ENCODE assay signal across 25 mouse cellular contexts in genomic region chr19:36857851-36858250, GRCm38 (mm10). TPM values are rescaled to one million over a fixed set of nuclear protein-coding genes. Genes with fewer than 3 reads are reported as not detected.
A peak's percentile ranks its signal among the peaks of the same experiment; 100 is the strongest.
DNase-seq lines count a peak whose midpoint lies in the region; ATAC-seq lines count a peak whose summit lies in the region.
"Had no signal": no experiment of that assay in that cellular context is flagged by ENCODE, and none has a peak within 500 bp of the region (broad histone marks: within the 10 kb centered on the region; RNA-seq: fewer than 3 reads in every experiment).

No protein-coding gene starts in this region.

- H3K9ac ChIP-seq in liver, embryonic 11.5 days (ENCODE audit: low read depth, low read length), result no peak overlapping the region
- H3K9ac ChIP-seq: embryonic facial prominence, embryonic 12.5 days; embryonic facial prominence, embryonic 15.5 days; forebrain, postnatal 0 days; hindbrain, embryonic 12.5 days; hindbrain, embryonic 15.5 days had no signal

- DNase-seq in R1 (ENCODE audit: low read depth, low spot score), result peak; percentile 15
- peak; percentile 71 for DNase-seq in adrenal gland, adult 2 months
- peak; percentile 65 for DNase-seq in adrenal gland, postnatal 14 days
- no peak for DNase-seq in liver, embryonic 11.5 days (ENCODE audit: low spot score)
- no peak for DNase-seq in yolk sac, embryonic 10.5 days (ENCODE audit: low spot score)
- DNase-seq in left cerebral cortex, postnatal 25 days (ENCODE audit: low spot score in 2 of 2), result no peak
- DNase-seq: B cell, adult 2 months; cerebellum, adult 11 months; cerebellum, adult 2 months; cerebellum, adult 9-11 months; cerebellum, postnatal 25 days; forebrain, postnatal 0 days; gastrocnemius, adult 2 months; gastrocnemius, postnatal 14 days; kidney, adult 2 months had no signal

- no peaks in the 10 kb centered on the region for H3K9me3 ChIP-seq in liver, embryonic 11.5 days (ENCODE audit: control insufficient read depth, low read length)
- H3K9me3 ChIP-seq: embryonic facial prominence, embryonic 12.5 days; embryonic facial prominence, embryonic 15.5 days; G1E; hindbrain, embryonic 12.5 days; hindbrain, embryonic 15.5 days had no signal

- no peak overlapping the region for H3K27ac ChIP-seq in liver, embryonic 11.5 days (ENCODE audit: low read depth, low read length)
- H3K27ac ChIP-seq: embryonic facial prominence, embryonic 12.5 days; embryonic facial prominence, embryonic 15.5 days; gastrocnemius, adult 2 months; hindbrain, embryonic 12.5 days; hindbrain, embryonic 15.5 days had no signal

- no peak overlapping the region for H3K4me3 ChIP-seq in liver, embryonic 11.5 days (ENCODE audit: low read depth, low read length)
- H3K4me3 ChIP-seq: embryonic facial prominence, embryonic 12.5 days; embryonic facial prominence, embryonic 15.5 days; gastrocnemius, adult 2 months; hindbrain, embryonic 12.5 days; hindbrain, embryonic 15.5 days had no signal

- no peak for ATAC-seq in liver, embryonic 11.5 days (replicated peaks; ENCODE audit: low FRiP score)
- ATAC-seq: forebrain, embryonic 14.5 days; forebrain, postnatal 0 days; intestine, postnatal 0 days; Patski had no signal

- no peaks in the 10 kb centered on the region for H3K4me1 ChIP-seq in liver, embryonic 11.5 days (replicated peaks; ENCODE audit: control insufficient read depth, insufficient read depth, low read length)
- H3K4me1 ChIP-seq: embryonic facial prominence, embryonic 12.5 days; embryonic facial prominence, embryonic 15.5 days; hindbrain, embryonic 12.5 days; hindbrain, embryonic 15.5 days had no signal

- peaks cover 40% of the 10 kb centered on the region for H3K36me3 ChIP-seq in liver, embryonic 11.5 days (ENCODE audit: control insufficient read depth, insufficient read depth, low read length)

- WGBS in liver, embryonic 11.5 days, result 92% methylated on average over 9 of the region's 9 CpGs

- no peak overlapping the region for H3K4me2 ChIP-seq in liver, embryonic 11.5 days
- H3K4me2 ChIP-seq: embryonic facial prominence, embryonic 12.5 days; embryonic facial prominence, embryonic 15.5 days; heart, embryonic 11.5 days; hindbrain, embryonic 12.5 days; hindbrain, embryonic 15.5 days had no signal

- intact Hi-C loops in left cerebral cortex, postnatal 25 days (cut with DNase I), result no loop called here

- H3K27me3 ChIP-seq in liver, embryonic 11.5 days (replicated peaks; ENCODE audit: control insufficient read depth, insufficient read depth, low read length), result no peaks in the 10 kb centered on the region
- H3K27me3 ChIP-seq: CH12.LX; embryonic facial prominence, embryonic 12.5 days; embryonic facial prominence, embryonic 15.5 days; hindbrain, embryonic 12.5 days; hindbrain, embryonic 15.5 days; Patski had no signal

RNA-seq across cellular contexts. Expression of gene Tnks2, which starts 23.8 kb away (rescaled TPM):
- total RNA-seq in adrenal gland, adult 2 months (2021), result 10 to 100 TPM; 86.4 to 99.1 TPM
- polyA plus RNA-seq in adrenal gland, adult 2 months (2012; rRNA removed), result 14.6 and 17.4 TPM in 2 replicates
- 111 and 124 TPM in 2 replicates for total RNA-seq in adrenal gland, postnatal 14 days (2021)
- 53.5 and 53.9 TPM in 2 replicates for polyA plus RNA-seq in liver, embryonic 11.5 days (2014; fragmentation: Nextera tagmentation; extraction: Ambion mirVana)
- 100 to 1,000 TPM; 121 to 130 TPM for total RNA-seq in left cerebral cortex, postnatal 25 days (2021)

Comparison
In these comparisons a context has a peak if more than half of its experiments do, and no peak if none do; other contexts are left out.
1. DNase-seq: peak in R1 (single experiment), adrenal gland, adult 2 months (single experiment) and adrenal gland, postnatal 14 days (single experiment); none in liver, embryonic 11.5 days (single experiment), yolk sac, embryonic 10.5 days (single experiment) and left cerebral cortex, postnatal 25 days (0 of 2).